Mouse (Mus musculus) layer of hippocampus, adult 8-10 months (tissue): ENCODE data around the gene Parvb. TPM values are rescaled to one million over a fixed set of nuclear protein-coding genes. Genes with fewer than 3 reads are reported as not detected.

Source experiments
- DNase-seq, 2 experiments: peaks; one replicate each; pipeline ENCODE4 v3.0.0; 2022; ENCODE audit warnings: low spot score in 2 of 2
- total RNA-seq, 4 experiments: library from RNA; stranded (reverse); gene quantifications; 2 replicates each; pipeline ENCODE4 v1.2.4; 2022

Gene Parvb
- total RNA-seq, 4 experiments from 2014 or later: 23.2 to 33.7 (median 26.9) TPM

DNA sequence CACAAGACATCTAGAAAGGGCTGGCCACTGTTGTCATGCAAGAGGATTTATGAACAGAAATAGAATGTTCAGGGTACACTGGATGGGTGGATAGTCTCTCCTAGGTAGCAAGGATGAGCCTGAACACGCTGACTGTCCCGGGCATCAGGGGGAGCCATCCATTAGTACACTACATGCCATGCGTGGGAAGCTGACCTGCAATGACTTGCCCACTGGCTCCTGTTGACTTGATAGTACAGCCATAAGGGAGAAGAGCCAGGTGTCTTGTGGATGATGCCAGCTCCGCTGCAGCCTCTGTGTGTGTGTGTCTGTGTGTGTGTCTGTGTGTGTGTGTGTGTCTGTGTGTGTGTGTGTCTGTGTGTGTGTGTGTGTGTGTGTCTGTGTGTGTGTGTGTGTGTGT, 87.5 kb downstream of the Parvb start:
- DNase-seq: no peak

GRCm38 (mm10) chr15:84321544-84322174, 89.8 kb downstream of the Parvb start:
- no peak for DNase-seq

- DNase-seq: no peak
These were observed 92.4 kb downstream of the Parvb start, which contains the start of gene Parvg for GRCm38 (mm10) chr15:84323966-84324869. Gene Parvg, plus strand, starts transcription at chr15:84324026.

- no peak for DNase-seq
These were observed 93.2 kb downstream of the Parvb start for GRCm38 (mm10) chr15:84324870-84325553.

- DNase-seq: no peak
These were observed 93.9 kb downstream of the Parvb start for GRCm38 (mm10) chr15:84325736-84326135.

GRCm38 (mm10) chr15:84328870-84329269, 97.0 kb downstream of the Parvb start:
- no peak for DNase-seq

DNA sequence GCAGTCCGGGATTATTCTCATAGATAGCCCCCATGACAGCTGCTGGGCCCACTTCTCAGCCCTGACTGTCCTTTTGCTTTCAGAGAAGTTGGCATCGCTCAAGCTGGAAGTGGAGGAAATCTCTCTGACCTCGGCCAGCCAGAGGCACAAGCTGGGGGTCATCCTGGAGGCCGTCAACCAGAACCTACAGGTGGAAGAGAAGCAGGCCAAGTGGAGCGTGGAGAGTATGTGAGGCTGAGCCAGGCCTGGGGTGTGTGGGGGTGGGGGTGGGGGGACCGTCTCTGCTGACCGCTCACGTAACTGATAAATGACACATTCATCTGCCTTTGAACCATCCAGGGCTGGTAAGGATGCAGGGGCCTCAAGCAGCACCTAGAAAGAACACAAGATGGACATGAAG, 98.1 kb downstream of the Parvb start:
- DNase-seq: no peak

GRCm38 (mm10) chr15:84331066-84331612, 99.3 kb downstream of the Parvb start:
- no peak for DNase-seq

- DNase-seq: peak in 1 of 2 experiments; percentile 41
These were observed 104.5 kb downstream of the Parvb start for GRCm38 (mm10) chr15:84336281-84336817.

- DNase-seq: no peak
These were observed 105.8 kb downstream of the Parvb start for GRCm38 (mm10) chr15:84337599-84337998.

GRCm38 (mm10) chr15:84340926-84341325, 109.1 kb downstream of the Parvb start:
- DNase-seq: no peak

GRCm38 (mm10) chr15:84348769-84349168, 116.9 kb downstream of the Parvb start:
- no peak for DNase-seq

DNA sequence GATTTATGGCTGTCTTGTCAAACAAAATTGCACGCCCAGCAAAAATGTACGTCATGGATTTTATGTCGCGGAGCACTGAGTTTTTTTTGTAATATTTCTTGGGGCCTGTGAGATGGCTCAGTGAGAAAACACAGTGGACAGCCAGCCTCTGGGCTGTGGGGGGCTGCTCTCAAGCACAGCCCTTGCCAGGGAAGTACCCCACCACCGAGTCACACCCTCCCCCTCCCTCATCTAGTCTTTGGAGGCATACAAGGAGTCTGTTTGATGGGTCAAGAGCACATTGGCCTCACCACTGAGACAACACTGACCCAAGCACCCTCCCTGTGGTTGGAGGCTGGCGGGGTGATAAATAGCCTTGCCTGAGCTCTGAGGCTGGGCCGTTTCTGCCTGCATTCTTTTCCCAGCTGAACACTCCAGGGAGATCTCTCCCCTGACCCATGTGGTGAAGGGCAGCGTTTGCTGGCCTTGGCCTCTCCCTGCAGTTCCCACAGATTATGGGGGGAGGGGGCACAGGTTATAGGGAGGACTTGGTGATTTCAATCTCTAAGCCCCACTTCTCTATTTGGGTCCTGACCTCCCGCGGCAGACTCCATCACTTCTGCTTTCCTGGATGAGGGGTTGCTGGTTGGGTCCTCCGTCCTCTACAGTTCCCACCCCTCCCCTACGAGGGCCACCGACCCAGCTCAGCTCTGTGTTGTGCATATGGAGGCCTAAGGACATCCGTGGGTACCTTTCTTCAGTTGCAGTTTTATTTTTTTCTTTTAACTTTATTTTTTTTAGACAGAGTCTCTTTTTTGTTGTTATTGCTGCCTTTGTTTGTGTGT, 118.3 kb downstream of the Parvb start:
- no peak for DNase-seq

DNA sequence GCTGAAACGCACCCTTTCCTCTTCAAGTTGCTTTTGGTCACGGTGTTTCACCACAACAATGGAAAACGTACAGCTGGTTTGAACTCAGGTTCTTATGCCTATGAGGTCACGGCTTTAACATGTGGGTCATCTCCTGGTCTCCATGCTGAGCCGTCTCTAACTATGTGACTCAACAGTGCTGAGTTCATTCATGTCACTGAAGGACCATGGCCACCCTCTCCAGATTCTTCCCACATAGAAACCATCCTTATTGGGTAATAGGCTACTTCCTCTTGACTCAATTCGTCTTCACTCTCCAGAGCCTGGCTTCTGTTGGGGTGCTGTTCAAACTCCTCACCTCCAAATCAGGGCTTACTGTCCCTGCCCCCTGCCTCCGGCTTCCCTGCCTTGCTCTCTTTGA, 119.5 kb downstream of the Parvb start:
- no peak for DNase-seq

GRCm38 (mm10) chr15:84351915-84352844, 120.3 kb downstream of the Parvb start:
- peak; percentile 56 to 60 for DNase-seq

GRCm38 (mm10) chr15:84355081-84355480, 123.2 kb downstream of the Parvb start:
- no peak for DNase-seq

- no peak for DNase-seq
These were observed 132.9 kb downstream of the Parvb start for GRCm38 (mm10) chr15:84364746-84365145.
